Mouse (Mus musculus) cerebellum, postnatal 14 days (tissue): ENCODE results near the gene Nodal.
A peak's percentile ranks its signal among the peaks of the same experiment; 100 is the strongest.

Source experiments
- DNase-seq, 2 experiments: peaks; one replicate each; pipeline ENCODE4 v3.0.0; 2021; ENCODE audit warnings: mixed read lengths in 2 of 2

Nodal gene

DNA sequence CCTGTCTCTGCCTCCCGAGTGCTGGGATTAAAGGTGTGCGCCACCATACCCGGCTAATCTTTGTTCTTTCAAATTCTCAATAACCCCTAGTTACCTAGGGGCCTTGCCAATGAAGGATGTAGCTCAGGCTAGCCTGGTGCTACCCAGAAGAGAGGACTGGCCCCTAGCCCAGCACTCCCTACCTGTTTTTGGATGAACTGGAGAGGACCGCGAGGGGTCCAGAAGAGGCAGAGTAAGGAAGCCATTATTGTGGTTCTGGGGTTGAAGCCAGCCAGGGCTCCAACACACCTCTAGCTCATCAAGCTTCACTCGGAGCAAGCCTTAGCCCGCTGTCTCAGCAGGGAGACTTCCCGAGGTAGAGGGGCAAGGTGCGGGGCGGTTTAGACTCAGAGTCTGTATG, at the start of gene Nodal:
Nodal (plus strand) TSS at position 301 of the 400 bp plus-strand sequence.
- DNase-seq, result no peak

DNA sequence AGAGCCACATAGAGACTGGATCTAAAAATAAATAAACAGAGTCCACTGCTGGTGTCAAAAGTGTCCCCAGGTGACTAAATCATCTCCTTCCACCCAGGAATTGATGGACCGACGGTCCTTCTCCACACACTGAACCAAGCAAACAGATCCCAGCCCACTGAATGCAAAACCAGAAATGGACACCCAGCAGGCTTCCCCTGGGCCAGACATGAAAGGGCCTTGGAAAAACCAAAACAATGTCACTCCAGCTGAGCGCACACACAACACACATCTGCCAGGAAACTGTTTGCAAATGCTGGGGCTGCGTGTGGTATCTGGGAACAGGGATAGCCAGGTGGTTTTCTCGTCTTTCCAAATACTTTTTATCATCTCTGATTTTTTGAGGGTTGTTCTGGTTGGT, 48.0 kb upstream of the Nodal start:
- no peak for DNase-seq

DNA sequence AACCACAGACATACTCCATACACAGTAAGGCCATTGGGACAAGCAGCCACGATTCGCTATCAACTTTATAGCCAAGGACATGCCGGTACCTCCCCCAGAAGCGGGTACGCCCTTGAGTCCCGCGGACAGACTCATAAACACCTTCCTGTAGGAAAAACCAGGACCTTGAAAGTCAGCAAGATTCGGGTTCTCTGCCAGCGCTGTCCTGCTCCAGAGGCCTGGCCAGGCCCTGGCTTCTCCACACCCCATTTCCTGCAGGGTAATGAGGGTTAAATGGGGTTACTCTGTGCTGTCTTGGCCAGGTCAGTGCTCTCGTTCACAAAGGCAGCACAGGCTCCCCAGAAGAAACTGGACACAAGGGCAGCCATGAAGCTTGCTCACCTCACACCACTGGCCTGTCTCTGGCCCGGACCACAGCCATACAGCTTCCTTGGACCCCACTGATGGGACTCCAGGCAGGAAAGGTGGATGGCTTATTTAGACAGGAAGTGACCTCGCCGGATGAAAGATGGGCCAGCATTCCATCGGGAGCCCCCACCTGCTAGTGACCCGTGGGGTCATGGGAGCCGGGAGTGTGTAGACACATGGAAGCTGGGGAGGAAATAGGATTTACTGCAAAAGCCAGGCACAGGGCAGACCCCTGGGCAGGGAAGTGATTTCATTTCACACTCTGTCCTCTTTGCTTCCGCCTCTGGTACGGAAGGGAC, 47.3 kb upstream of the Nodal start:
- DNase-seq, result no peak

DNA sequence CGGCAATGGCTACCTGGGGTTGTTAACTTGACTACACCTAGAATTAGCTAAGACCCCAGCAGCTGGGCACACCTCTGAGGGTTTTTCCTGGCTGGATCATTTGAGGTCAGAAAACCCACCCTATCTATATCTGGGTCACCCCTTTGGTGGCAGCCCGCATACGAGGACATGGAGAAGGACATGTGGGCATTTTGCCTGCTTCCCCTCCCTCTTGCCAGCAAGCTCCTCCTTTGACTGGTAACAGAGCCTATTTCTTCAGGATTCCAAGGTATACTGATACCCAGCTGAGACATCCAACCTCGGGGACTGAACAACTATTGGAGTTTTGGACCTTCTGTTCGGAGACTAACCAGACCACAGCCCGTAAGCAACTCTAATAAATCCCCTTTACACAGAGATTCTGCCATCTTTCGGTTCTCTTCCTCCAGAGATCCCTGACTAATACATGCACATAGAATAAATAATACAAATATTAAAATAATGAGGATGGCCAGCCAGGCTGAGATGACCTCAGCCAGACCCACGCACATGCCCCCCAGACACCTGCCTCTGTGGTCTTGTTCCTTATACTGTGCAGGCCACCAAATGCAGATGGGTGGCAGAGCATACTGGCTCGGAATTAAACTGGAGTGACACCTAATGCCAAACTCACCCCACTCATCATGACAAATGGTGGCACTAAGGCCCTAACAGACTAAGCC, 45.7 kb upstream of the Nodal start:
- DNase-seq, result peak; percentile 57 to 69

DNA sequence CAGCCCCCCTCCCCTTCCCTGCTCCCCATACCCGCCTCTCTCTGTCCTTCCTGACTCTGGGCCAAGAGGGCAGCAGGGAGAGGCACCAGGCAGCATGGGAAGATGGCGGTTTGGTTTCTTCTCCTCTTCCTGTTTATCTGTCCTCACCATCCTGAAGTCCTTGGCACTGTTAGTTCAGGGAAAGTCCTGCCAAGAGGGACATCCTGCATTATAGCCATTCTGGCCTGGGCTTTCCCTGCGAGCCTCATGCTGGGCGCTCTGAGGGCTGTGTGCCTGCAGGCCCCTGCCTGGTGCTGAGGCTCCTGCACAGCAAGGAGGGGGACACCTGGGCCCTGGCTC, 45.2 kb upstream of the Nodal start:
- DNase-seq, result peak; percentile 84

DNA sequence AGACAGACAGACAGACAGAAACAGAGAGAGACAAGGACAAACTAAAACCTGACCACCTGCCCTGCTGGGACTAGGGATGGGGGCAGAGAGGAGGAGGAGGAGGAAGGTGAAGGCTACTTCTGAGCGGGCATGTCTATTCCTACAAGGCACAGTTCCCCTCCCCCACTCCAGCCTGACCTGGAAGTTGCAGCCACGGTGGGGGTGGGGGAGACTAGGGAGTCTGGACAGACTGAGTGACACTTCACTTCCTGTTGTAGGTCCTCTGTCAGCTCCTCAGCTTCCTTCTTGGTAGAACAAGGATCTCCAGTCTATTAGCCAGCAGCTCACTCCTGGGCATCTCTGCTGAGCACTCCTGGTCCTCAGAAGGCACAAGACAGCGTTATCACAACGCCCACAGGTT, 43.7 kb upstream of the Nodal start:
- no peak for DNase-seq

DNA sequence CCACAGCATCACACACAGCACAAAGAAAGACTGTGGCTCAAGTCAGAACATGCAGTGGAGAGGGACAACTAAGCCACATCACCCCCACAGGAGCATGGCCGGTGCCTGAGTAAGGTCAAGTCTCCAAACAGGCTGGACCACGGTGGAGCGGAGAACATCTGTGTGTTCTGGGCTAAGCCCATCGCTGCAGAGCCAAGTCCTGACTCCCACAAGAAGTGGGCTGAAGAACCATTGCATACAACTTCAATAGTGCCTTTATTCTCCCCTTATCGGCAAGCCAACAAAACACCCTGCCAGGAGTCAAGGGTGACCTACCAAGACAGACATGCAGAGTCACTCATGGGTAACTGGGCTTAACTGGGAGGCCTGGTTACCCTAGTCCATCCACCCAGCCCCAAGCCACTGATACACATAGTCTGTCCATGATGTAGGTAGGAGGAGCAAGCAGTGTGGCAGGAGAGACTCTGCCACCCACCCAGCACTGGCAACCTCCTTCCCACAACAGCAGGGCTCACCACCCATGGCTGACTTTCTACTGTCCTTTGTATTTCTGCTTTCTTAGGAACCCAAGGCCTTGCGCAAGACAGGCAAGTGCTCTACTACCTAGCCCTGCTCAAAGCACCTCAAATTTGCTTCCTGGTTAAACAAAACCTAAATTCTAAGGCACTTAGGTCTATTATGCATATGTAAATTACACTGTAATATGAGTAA, 42.8 kb upstream of the Nodal start:
- DNase-seq, result no peak

DNA sequence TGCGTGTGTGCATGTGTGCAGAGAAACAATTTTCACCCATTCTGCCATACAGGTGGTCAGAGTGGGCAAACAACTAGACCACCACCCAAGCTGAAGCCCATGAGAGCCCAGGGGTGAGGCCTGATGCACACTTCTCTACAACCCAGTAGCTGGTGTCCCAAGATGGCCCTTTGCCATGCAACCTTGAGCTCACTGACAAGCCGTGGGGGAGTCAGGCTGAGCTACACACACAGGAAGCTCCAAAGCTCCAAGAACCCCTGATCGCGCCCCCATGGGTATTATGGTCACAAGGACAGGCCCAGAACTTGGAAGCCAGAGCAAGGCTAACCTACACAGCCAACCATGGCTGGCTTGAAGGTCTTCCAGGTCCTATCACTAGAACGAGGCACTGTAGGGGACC, 39.7 kb upstream of the Nodal start:
- DNase-seq, result no peak

DNA sequence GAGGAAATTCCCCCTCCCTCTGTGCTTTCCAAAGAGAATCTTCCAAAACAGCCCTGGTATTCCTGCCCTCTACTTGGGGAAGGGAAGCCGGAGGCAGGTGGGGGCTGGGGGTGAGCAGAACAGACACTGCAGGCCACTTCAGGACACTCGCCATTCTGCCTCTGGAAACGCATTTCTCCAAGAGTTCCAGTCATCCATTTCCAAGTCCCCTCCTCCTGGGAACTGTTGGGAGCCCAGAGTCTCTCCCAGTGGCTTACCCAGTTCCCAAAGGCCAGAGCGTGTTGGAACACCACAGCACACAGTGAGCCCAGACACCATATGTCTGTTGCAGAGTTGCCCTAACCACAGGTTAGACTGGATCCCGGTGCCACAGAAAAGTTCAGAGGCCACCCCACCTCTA, 39.1 kb upstream of the Nodal start:
- no peak for DNase-seq

DNA sequence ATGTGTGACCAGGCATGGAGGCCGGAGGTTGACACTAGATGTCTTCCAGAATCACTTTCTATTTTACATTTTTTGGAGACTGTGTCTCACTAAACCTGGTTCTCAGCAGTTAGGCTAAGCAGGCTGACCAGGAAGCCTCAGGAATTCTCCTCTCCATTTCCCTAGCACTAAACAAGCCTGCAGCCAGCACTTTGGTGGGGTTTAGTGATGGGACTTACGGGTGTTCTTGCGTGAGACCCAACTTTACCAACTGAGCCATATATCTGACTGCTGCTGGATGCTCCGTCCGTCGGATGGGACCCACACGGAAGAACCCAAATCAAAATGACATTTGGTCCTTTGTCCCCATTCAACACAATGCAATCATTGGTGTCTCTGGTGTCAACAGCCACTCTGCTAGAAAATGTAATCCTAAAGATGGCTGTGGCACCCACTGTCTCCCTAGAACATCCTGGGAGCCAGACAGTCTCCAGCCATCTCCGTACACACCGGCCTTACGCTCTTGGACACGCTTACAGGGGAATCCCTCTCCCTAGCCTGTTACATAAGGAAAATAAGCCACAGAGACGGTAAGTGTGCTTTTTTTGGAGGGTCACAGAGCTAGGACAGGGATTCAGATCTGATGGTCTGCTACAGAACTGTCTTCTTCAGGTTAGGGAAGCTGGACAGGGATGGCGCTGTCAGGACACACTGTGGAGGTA, 38.3 kb upstream of the Nodal start:
- DNase-seq, result no peak

DNA sequence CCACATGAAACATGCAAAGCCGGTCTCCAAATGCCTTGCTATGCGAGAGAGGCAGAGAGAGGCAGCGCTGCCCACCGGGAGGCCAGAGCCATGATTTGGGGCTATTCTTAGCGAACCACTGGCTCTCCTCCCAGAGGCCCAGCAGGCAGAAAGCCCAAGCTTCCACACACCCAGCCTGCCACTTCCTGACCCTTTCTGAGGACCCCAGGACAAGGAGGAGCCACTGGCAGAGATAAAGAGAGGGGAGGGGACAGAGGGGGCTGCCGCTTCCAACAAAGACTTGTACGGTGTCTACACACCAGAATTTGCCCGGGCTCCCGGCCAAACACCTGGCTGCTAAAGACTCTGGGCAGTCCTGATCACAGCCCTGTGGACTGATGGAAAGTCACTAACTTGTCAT, 37.6 kb upstream of the Nodal start:
- DNase-seq, result peak in 1 of 2 experiments; percentile 58

DNA sequence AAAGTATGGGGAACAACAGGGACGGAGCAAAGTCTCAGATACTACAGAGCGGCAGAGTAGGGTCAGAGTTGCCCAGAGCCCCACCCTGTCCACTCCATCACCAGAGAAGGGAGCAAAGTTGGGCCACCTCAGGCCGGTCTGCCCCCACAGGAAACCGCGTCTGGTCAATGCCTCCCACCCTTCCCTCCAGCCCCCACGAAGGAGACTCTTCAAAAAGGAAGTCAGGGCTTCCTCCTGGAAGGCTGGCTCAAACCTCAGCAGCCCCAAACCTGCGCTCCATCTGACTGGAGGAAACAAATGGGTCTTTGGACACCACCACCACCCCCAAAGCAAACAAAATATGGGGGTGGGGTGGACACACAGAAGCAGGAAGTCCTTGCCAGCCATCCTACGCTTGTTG, 35.9 kb upstream of the Nodal start:
- DNase-seq, result no peak

DNA sequence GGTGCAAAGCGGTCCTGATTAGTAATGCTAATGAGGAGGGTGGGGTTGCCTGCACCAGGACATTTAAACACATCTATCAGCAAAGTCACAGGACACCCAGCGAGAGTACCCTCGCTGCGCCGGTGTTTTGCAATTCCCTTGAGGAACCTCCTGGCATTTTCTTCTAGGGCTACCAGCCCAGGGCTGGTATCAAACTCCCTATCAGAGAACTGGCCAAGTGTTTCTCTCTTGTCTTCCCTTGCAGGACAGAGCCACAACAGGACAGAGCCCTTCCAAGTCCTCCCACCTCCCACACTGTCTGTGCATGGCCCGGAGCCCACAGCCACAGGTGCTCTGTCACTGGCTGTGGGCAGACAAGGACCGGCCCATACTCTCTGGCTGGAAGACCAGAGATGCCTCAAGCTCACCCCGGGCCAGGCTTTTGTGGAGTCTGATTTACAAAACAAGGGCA, 35.5 kb upstream of the Nodal start:
- peak in 1 of 2 experiments; percentile 47 for DNase-seq

DNA sequence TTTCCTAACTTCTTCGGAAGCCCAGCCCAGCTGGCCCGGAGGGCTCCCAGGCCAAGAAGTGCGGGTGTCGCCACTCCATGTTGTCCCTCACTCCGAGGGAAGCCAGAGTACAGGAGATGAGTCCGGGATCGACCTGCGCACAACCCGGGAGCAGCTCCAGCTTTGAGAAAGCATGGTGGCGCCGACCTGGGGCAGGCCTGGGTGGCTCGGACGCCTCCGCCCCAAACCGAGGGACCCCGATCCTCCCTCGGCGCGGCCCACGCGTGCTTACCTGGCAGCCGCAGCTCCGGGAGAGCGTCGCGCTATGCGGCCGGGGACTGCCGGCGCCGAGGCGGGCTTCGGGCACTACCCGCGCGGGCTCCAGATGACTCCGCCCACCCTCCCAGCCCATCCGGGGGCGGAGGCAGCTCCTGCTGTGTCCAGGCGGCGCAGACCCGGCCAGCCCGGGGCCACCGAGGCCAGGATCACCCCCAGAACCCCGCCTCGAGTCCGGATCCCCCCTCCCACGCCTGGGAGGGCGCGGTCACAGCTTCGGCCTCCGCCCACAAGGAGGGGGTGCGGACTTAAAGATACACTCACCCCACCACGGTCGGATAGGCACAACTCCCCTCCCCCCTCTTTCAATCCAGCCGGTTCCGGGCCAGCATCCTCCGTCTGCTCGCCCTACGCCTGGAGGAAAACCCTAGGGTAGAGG, 34.6 kb upstream of the Nodal start, which contains the start of gene Pald1:
Pald1 (minus strand) TSS at position 510 of the 694 bp plus-strand sequence.
- DNase-seq, result peak; percentile 74 to 75

DNA sequence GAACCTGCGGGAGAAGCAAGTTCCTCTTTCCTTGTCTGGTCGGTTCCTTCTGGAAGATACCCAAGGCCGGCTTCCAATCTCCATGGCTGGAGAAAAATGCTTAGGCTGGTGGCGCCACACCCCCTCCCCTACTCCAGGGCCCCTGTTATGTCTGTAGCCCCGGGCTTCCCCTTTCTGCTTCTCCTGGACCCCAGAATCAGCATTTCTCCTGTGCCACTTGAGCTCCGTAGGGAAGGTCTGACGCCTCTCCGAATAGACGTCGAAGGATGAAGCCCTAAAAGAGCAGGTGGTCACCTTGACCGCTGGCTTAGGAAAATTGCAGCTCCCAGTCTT, 34.1 kb upstream of the Nodal start:
- no peak for DNase-seq

DNA sequence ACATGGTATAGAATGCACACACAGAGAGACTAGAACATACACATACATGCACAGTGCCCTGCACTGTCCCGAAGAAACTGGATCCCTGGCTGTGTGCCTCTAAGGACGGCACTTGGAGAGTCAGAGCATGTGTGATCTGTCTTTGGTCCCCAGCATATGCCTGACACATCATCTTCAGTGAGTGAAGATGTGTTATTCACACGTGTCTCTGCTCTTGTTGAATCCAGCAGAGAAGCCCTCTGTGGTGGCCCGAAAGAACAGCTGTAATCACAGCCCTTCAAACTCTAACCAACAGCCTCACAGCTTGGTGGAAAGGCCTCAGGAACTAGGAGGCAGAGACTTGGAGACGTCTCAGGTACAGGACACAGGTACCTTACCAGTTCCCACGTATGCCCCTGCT, 32.6 kb upstream of the Nodal start:
- DNase-seq, result no peak

DNA sequence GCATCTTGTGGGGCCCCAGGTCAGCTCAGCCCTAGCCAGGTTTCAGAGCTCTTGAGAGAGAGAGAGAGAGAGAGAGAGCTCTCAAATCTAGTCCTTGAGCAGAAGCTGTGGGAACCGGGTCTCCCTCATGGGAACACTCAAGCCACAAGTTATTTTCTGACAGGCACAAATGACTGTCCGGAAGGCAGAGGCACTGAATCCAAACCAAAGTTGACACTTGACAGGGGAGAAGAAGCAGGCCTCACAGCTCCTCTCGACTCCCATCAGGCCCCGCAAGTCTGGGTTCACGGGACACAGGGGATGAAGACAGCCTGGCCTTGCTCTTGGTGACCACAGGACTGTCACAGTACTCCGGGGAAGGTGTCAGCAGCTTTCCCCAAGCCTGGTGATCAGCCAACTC, 31.5 kb upstream of the Nodal start:
- no peak for DNase-seq

DNA sequence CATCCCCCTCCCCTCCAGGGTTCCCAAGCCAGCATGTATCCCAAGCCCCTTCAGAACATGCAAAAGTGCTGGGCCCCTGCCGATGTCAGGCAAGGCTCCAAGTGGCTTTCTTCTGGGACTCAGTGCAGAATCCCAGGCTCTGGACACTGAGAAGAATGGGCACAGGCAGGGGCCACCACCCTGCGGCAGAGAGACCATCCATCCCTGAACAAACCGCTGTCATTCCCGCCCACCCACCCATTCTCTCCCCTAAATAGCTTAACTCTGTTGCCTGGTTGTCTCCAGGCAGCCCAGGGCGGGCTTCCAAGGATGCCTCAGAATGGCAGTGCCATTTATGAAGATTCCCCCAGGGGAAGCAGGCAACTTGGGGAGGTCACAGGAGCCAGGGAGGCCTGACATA, 28.8 kb upstream of the Nodal start:
- no peak for DNase-seq

DNA sequence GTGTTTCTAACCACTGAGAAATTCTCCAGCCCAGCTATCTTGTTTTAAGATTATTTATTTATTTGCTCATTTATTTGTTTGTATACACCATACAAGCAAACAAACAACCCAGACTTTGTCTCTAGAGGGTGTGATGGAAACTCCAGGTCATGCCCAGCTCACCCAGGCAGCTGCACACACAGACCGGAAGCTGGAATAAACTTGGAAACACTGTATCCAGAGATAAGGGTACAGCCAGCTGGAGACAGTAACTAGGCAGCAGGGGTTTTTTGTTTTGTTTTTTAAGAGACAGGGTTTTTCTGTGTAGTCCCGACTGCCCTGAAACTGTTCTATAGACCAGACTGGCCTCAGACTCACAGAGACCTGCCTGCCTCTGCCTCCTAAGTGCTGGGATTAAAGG, 27.6 kb upstream of the Nodal start:
- DNase-seq, result no peak

DNA sequence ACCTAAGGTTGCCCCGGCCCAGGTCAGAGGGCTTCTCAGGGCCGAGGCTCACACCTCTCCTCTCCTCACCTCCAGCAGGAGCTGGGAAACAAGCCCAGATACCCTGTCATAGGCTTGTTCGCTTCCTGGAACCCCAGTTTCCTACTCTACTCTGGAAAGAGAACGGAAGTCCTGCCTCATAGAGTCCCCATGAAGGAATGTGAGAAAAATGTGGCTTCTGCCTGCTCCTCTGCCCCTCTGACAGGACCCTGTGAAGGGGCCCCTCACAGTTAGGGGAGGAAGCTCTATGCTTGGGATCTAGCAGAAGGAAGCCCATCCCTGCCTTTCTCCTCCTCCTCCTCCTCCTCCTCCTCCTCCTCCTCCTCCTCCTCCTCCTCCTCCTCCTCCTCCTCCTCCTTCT, 25.2 kb upstream of the Nodal start:
- no peak for DNase-seq

DNA sequence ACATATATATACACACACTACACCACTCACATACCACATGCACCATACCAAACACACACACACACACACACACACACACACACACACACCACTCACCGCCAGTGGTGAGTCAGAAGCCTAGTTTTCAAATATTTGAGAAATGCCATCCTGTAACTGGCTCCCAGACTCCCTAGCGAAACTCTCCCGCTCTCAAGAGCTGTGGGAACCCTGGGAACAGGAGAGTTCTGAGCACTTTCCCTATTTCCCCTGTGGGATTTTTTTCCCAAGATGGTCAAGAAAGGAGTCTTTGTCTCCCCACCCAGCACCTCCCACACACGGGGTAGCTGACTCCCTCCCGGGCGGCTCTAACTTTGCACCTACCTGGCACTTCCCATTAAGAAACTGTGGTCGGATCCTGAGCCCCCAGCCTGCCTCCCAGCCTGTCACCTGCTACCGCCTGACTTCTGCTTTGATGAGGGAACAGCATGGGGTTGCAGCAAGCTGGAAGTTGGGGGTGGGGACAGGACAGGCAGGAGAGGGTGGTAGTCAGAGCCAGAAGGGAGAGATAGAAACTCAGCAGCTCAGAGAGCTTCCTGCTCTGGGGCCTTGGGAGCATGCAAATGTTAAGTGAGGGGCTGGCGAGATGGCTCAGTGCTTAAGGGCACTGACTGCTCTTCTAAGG, 23.2 kb upstream of the Nodal start:
- no peak for DNase-seq

DNA sequence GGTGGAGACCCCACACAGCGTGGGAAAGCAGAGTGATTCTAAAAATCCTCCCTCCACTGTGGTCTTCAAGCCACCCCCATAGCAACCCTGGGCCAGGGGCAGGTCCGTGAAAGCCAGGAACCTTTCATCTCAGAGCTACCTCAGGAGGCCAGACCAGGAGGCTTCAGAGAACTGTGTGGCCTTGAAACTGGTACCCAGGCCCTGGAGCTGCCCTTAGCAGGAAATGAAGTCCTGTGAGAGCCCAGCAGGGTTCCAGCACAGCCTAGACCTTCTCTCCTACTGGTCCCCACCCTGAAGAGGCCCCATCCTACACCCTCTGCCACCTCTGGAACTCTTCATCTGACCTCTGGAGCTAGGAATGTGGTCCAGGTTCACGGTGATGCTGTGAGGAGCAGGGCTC, 19.6 kb upstream of the Nodal start:
- DNase-seq, result no peak
